Mouse (Mus musculus): ENCODE data around the gene Arpc5. TPM values are rescaled to one million over a fixed set of nuclear protein-coding genes. Genes with fewer than 3 reads are reported as not detected.

Gene Arpc5
- polyA plus RNA-seq, 2 experiments: 71.2 to 156 TPM

GRCm38 (mm10) chr1:152804907-152805306 lies 38.6 kb downstream of the Arpc5 start:
- TF ChIP-seq CTCF (IDR thresholded peaks at IDR 0.05; ENCODE audit: low read depth): no peak
- no peak for TF ChIP-seq EP300 (IDR thresholded peaks at IDR 0.05; ENCODE audit: low read depth)
- Histone ChIP-seq H3K36me3 (replicated peaks; ENCODE audit: control insufficient read depth, insufficient read depth, low read depth) (no peaks in the 10 kb centered on the region), H3K4me1 (replicated peaks; ENCODE audit: control insufficient read depth in 2 of 2, insufficient read depth in 2 of 2, low read length in 1 of 2) (peaks cover 0 to 5% of the 10 kb centered on the region in 2 experiments; a peak in 1 of 4 replicates), H3K4me3 (ENCODE audit: insufficient read depth in 1 of 2, low read depth in 2 of 2, low read length in 2 of 2) (no peak overlapping the region), H3K4me2 (ENCODE audit: low read depth) (no peak overlapping the region), H3K9ac (replicated peaks) (no peak overlapping the region), H3K27me3 (ENCODE audit: control insufficient read depth, insufficient read depth, low read length) (no peaks in the 10 kb centered on the region), H3K27ac (no peak overlapping the region), H3K9me3 (ENCODE audit: control insufficient read depth, low read length) (no peaks in the 10 kb centered on the region)
- no peak for DNase-seq (ENCODE audit: low read depth in 3 of 3, low spot score in 3 of 3)
- peak; percentile 18; the same call in 1 of the 2 replicates for ATAC-seq (ENCODE audit: insufficient read depth)
- 47% methylated on average over 6 of the region's 6 CpGs for WGBS (ENCODE audit: insufficient replicate concordance)

- no peak for DNase-seq (ENCODE audit: low read depth in 3 of 3, low spot score in 3 of 3)
- peak overlapping the region; percentile 6; the same call in 1 of the 2 replicates for H3K4me2 ChIP-seq (ENCODE audit: low read depth)
- WGBS (ENCODE audit: insufficient replicate concordance): 18% methylated on average over 18 of the region's 18 CpGs
Measured at GRCm38 (mm10) chr1:152807619-152808391, 41.5 kb downstream of the Arpc5 start.

GRCm38 (mm10) chr1:152808392-152808680 lies 42.0 kb downstream of the Arpc5 start:
- Histone ChIP-seq H3K9ac (replicated peaks) (no peak overlapping the region), H3K4me3 (ENCODE audit: insufficient read depth in 1 of 2, low read depth in 2 of 2, low read length in 2 of 2) (peak overlapping the region; percentile 17 to 31; a peak in 3 of 4 replicates), H3K27ac (no peak overlapping the region)

More at GRCm38 (mm10) chr1:152807619-152808391, 41.5 kb downstream of the Arpc5 start:
- H3K27me3 ChIP-seq (ENCODE audit: control insufficient read depth, insufficient read depth, low read length): no peaks in the 10 kb centered on the region
- no peaks in the 10 kb centered on the region for H3K36me3 ChIP-seq (replicated peaks; ENCODE audit: control insufficient read depth, insufficient read depth, low read depth)
- H3K27ac ChIP-seq: no peak overlapping the region
- H3K9me3 ChIP-seq (ENCODE audit: control insufficient read depth, low read length): no peaks in the 10 kb centered on the region
- H3K4me1 ChIP-seq (replicated peaks; ENCODE audit: control insufficient read depth in 2 of 2, insufficient read depth in 2 of 2, low read length in 1 of 2): peaks cover 0 to 2% of the 10 kb centered on the region in 2 experiments; a peak in 1 of 4 replicates
- no peak for ATAC-seq (ENCODE audit: insufficient read depth)
- TF ChIP-seq CTCF (IDR thresholded peaks at IDR 0.05; ENCODE audit: low read depth): no peak
- TF ChIP-seq EP300 (IDR thresholded peaks at IDR 0.05; ENCODE audit: low read depth): no peak
- H3K9ac ChIP-seq (replicated peaks): no peak overlapping the region
- H3K4me3 ChIP-seq (ENCODE audit: insufficient read depth in 1 of 2, low read depth in 2 of 2, low read length in 2 of 2): peak overlapping the region; percentile 17 to 31; a peak in 3 of 4 replicates

DNA sequence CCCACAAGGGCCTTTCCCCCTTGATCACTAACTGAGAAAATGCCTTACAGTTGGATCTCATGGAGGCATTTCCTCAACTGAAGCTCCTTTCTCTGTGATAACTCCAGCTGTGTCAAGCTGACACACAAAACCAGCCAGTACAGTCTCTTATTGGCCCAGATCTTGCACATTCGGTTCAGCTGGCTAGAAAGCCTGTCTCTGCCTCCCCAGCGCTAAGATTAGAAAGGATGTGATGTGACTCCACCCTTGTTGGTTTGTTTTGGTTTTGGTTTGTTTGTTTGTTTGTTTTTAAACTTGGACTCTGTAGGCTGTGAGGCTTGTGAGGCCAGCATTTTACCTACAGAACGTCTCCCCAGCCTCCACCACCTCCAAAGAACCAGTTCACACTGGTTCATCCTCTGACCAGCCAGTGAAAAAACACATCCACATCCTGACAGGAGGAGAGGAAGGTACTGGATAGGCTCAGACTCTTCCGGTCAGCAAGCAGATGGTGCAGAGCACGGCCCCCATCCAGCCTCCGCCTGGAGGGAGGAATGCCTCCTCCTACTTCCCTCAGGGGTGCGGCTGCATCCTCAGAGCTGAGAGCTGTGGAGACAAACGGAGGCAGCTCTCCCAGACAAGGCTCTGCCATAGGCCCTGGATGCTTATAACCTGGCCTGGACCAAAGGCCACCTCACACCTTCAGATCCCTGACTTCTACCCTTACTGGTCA lies 43.4 kb downstream of the Arpc5 start:
- no peak for TF ChIP-seq EP300 (IDR thresholded peaks at IDR 0.05; ENCODE audit: low read depth)
- no peak for TF ChIP-seq CTCF (IDR thresholded peaks at IDR 0.05; ENCODE audit: low read depth)
- no peak overlapping the region for H3K4me3 ChIP-seq (ENCODE audit: insufficient read depth in 1 of 2, low read depth in 2 of 2, low read length in 2 of 2)
- no peaks in the 10 kb centered on the region for H3K27me3 ChIP-seq (ENCODE audit: control insufficient read depth, insufficient read depth, low read length)
- WGBS (ENCODE audit: insufficient replicate concordance): 44% methylated on average over 8 of the region's 8 CpGs
- H3K9ac ChIP-seq (replicated peaks): no peak overlapping the region
- H3K9me3 ChIP-seq (ENCODE audit: control insufficient read depth, low read length): no peaks in the 10 kb centered on the region
- peaks cover 0 to 2% of the 10 kb centered on the region in 2 experiments; a peak in 1 of 4 replicates for H3K4me1 ChIP-seq (replicated peaks; ENCODE audit: control insufficient read depth in 2 of 2, insufficient read depth in 2 of 2, low read length in 1 of 2)
- ATAC-seq (ENCODE audit: insufficient read depth) (no peak), DNase-seq (ENCODE audit: low read depth in 3 of 3, low spot score in 3 of 3) (no peak)
- H3K36me3 ChIP-seq (replicated peaks; ENCODE audit: control insufficient read depth, insufficient read depth, low read depth): no peaks in the 10 kb centered on the region
- no peak overlapping the region for H3K27ac ChIP-seq
- H3K4me2 ChIP-seq (ENCODE audit: low read depth): no peak overlapping the region

More at GRCm38 (mm10) chr1:152808392-152808680, 42.0 kb downstream of the Arpc5 start:
- no peaks in the 10 kb centered on the region for H3K9me3 ChIP-seq (ENCODE audit: control insufficient read depth, low read length)
- no peak for TF ChIP-seq CTCF (IDR thresholded peaks at IDR 0.05; ENCODE audit: low read depth)
- no peak for TF ChIP-seq EP300 (IDR thresholded peaks at IDR 0.05; ENCODE audit: low read depth)
- H3K4me2 ChIP-seq (ENCODE audit: low read depth): peak overlapping the region; percentile 6; the same call in 1 of the 2 replicates
- WGBS (ENCODE audit: insufficient replicate concordance): 45% methylated on average over 2 of the region's 2 CpGs
- peaks cover 0 to 2% of the 10 kb centered on the region in 2 experiments; a peak in 1 of 4 replicates for H3K4me1 ChIP-seq (replicated peaks; ENCODE audit: control insufficient read depth in 2 of 2, insufficient read depth in 2 of 2, low read length in 1 of 2)
- ATAC-seq (ENCODE audit: insufficient read depth) (no peak), DNase-seq (ENCODE audit: low read depth in 3 of 3, low spot score in 3 of 3) (no peak)
- H3K27me3 ChIP-seq (ENCODE audit: control insufficient read depth, insufficient read depth, low read length): no peaks in the 10 kb centered on the region
- H3K36me3 ChIP-seq (replicated peaks; ENCODE audit: control insufficient read depth, insufficient read depth, low read depth): no peaks in the 10 kb centered on the region

All from liver, embryonic 14.5 days (tissue).